Mouse (Mus musculus) liver, embryonic 15.5 days (tissue): ENCODE results near the gene Fnbp4. TPM values are rescaled to one million over a fixed set of nuclear protein-coding genes. Genes with fewer than 3 reads are reported as not detected.

Source experiments
- ATAC-seq: fragments of 200-750 bp; cut with Nextera tagmentation; 2 replicates; pipeline ENCODE4 v1.8.0; 2017; ENCODE audit warnings: moderate number of reproducible peaks, mild to moderate bottlenecking, moderate library complexity; ENCODE audit not compliant: insufficient read depth
- H3K27ac ChIP-seq: fragments of 300-500 bp; sonication (generic); replicated peaks from 2 replicates; pipeline ENCODE4 v1.5.1; 2015; ENCODE audit warnings: mild to moderate bottlenecking, inconsistent platforms
- H3K27me3 ChIP-seq: fragments of 300-500 bp; sonication (generic); 2 replicates; pipeline ENCODE4 v1.6.1; 2015; ENCODE audit warnings: mild to moderate bottlenecking, inconsistent platforms
- H3K36me3 ChIP-seq: fragments of 300-500 bp; sonication (generic); replicated peaks from 2 replicates; pipeline ENCODE4 v1.6.1; 2015; ENCODE audit warnings: moderate library complexity, mild to moderate bottlenecking, inconsistent platforms
- H3K4me1 ChIP-seq: fragments of 300-500 bp; sonication (generic); replicated peaks from 2 replicates; pipeline ENCODE4 v1.6.1; 2015; ENCODE audit warnings: inconsistent platforms
- H3K4me2 ChIP-seq: fragments of 300-500 bp; sonication (generic); 2 replicates; pipeline ENCODE4 v1.6.1; 2015; ENCODE audit warnings: moderate library complexity, mild to moderate bottlenecking, inconsistent platforms
- H3K4me3 ChIP-seq: fragments of 300-500 bp; sonication (generic); replicated peaks from 2 replicates; pipeline ENCODE4 v1.5.1; 2015; ENCODE audit warnings: mild to moderate bottlenecking, inconsistent platforms
- H3K9ac ChIP-seq: fragments of 300-500 bp; sonication (generic); 2 replicates; pipeline ENCODE4 v1.6.1; 2015; ENCODE audit warnings: moderate library complexity, mild to moderate bottlenecking, inconsistent platforms
- H3K9me3 ChIP-seq: fragments of 300-500 bp; sonication (generic); replicated peaks from 2 replicates; pipeline ENCODE4 v1.6.1; 2016; ENCODE audit warnings: inconsistent platforms
- WGBS: fragments of 180-500 bp; shearing (Covaris S2); methylation state at CpG from one replicate; pipeline ENCODE4 v1.1.7; 2015; ENCODE audit warnings: mixed read lengths; ENCODE audit not compliant: insufficient replicate concordance; 5-methylcytosine and 5-hydroxymethylcytosine counted together
- polyA plus RNA-seq: library from polyadenylated mRNA; unstranded; fragments of >200 nt; fragmentation: Nextera tagmentation; extraction: Ambion mirVana; gene quantifications from 2 replicates; pipeline ENCODE4 v1.2.1, GENCODE M21; 2015

Fnbp4 gene
- polyA plus RNA-seq, 1 experiment from 2014 or later = 28.0 TPM

- whole genome bisulfite sequencing = 49% methylated on average over 12 of the region's 12 CpGs
- Histone ChIP-seq H3K27me3 (no peaks in the 10 kb centered on the region), H3K4me3 (peak overlapping the region; percentile 97), H3K9me3 (no peaks in the 10 kb centered on the region), H3K36me3 (peaks cover 19% of the 10 kb centered on the region), H3K27ac (peak overlapping the region; percentile 79), H3K4me1 (peaks cover 31% of the 10 kb centered on the region), H3K9ac (peak overlapping the region; percentile 35; the same call in 1 of the 2 replicates), H3K4me2 (peak overlapping the region; percentile 76)
- ATAC-seq = no peak
These were observed 701 bp upstream of the Fnbp4 start for GRCm38 (mm10) chr2:90744285-90745052.

- Histone ChIP-seq H3K9me3 (no peaks in the 10 kb centered on the region), H3K9ac (peak overlapping the region; percentile 98), H3K27ac (peak overlapping the region; percentile 97), H3K36me3 (peaks cover 33% of the 10 kb centered on the region), H3K4me3 (peak overlapping the region; percentile 97), H3K4me1 (peaks cover 38% of the 10 kb centered on the region), H3K27me3 (no peaks in the 10 kb centered on the region), H3K4me2 (peak overlapping the region; percentile 76)
- peak; percentile 44 for ATAC-seq
- WGBS = under 1% methylated on average over 54 of the region's 54 CpGs
These were observed 769 bp downstream of the Fnbp4 start for GRCm38 (mm10) chr2:90745740-90746537.

GRCm38 (mm10) chr2:90746538-90746865, 1.3 kb downstream of the Fnbp4 start:
- H3K9ac ChIP-seq = peak overlapping the region; percentile 98
- H3K4me3 ChIP-seq = peak overlapping the region; percentile 97
- peak overlapping the region; percentile 97; the same call in 1 of the 2 replicates for H3K27ac ChIP-seq
- 9% methylated on average over 4 of the region's 4 CpGs for whole genome bisulfite sequencing
- no peaks in the 10 kb centered on the region for H3K27me3 ChIP-seq
- H3K9me3 ChIP-seq = no peaks in the 10 kb centered on the region
- H3K36me3 ChIP-seq = peaks cover 39% of the 10 kb centered on the region
- ATAC-seq = no peak
- peaks cover 38% of the 10 kb centered on the region for H3K4me1 ChIP-seq
- H3K4me2 ChIP-seq = peak overlapping the region; percentile 76

- Histone ChIP-seq H3K9ac (peak overlapping the region; percentile 98; the same call in 1 of the 2 replicates), H3K27me3 (no peaks in the 10 kb centered on the region), H3K36me3 (peaks cover 44% of the 10 kb centered on the region), H3K4me1 (peaks cover 38% of the 10 kb centered on the region), H3K27ac (no peak overlapping the region), H3K4me2 (peak overlapping the region; percentile 76), H3K4me3 (peak overlapping the region; percentile 97), H3K9me3 (no peaks in the 10 kb centered on the region)
- ATAC-seq = no peak
- 79% methylated on average over 10 of the region's 10 CpGs for WGBS
These were observed 2.0 kb downstream of the Fnbp4 start for GRCm38 (mm10) chr2:90747131-90747530.

- H3K9me3 ChIP-seq = no peaks in the 10 kb centered on the region
- 60% methylated on average over 6 of the region's 6 CpGs for WGBS
- H3K27me3 ChIP-seq = no peaks in the 10 kb centered on the region
- H3K27ac ChIP-seq = no peak overlapping the region
- H3K4me2 ChIP-seq = no peak overlapping the region
- H3K4me3 ChIP-seq = no peak overlapping the region
- no peak for ATAC-seq
- no peak overlapping the region for H3K9ac ChIP-seq
- H3K4me1 ChIP-seq = peaks cover 29% of the 10 kb centered on the region
- H3K36me3 ChIP-seq = peaks cover 71% of the 10 kb centered on the region
These were observed 4.7 kb downstream of the Fnbp4 start for GRCm38 (mm10) chr2:90749676-90750459.

- Histone ChIP-seq H3K4me1 (peaks cover 12% of the 10 kb centered on the region), H3K4me2 (no peak overlapping the region), H3K27ac (no peak overlapping the region), H3K4me3 (no peak overlapping the region), H3K36me3 (peaks cover 92% of the 10 kb centered on the region), H3K9me3 (no peaks in the 10 kb centered on the region), H3K27me3 (no peaks in the 10 kb centered on the region), H3K9ac (no peak overlapping the region)
- ATAC-seq = no peak
- WGBS = 85% methylated on average over 2 of the region's 2 CpGs
These were observed 8.4 kb downstream of the Fnbp4 start for GRCm38 (mm10) chr2:90753565-90753964.

GRCm38 (mm10) chr2:90754188-90754587, 9.0 kb downstream of the Fnbp4 start:
- H3K4me1 ChIP-seq = peaks cover 8% of the 10 kb centered on the region; the same call in 1 of the 2 replicates
- peaks cover 94% of the 10 kb centered on the region for H3K36me3 ChIP-seq
- 84% methylated on average over 3 of the region's 3 CpGs for WGBS
- no peak overlapping the region for H3K4me3 ChIP-seq
- no peaks in the 10 kb centered on the region for H3K9me3 ChIP-seq
- no peaks in the 10 kb centered on the region for H3K27me3 ChIP-seq
- ATAC-seq = no peak
- no peak overlapping the region for H3K9ac ChIP-seq
- no peak overlapping the region for H3K27ac ChIP-seq
- no peak overlapping the region for H3K4me2 ChIP-seq

GRCm38 (mm10) chr2:90765123-90765522, 20.0 kb downstream of the Fnbp4 start:
- Histone ChIP-seq H3K9ac (no peak overlapping the region), H3K36me3 (peaks cover 93% of the 10 kb centered on the region), H3K27ac (no peak overlapping the region), H3K4me1 (no peaks in the 10 kb centered on the region), H3K9me3 (no peaks in the 10 kb centered on the region), H3K4me3 (no peak overlapping the region), H3K27me3 (no peaks in the 10 kb centered on the region), H3K4me2 (no peak overlapping the region)
- WGBS = 83% methylated on average over 3 of the region's 3 CpGs
- ATAC-seq = no peak

- Histone ChIP-seq H3K9ac (no peak overlapping the region), H3K27me3 (peaks cover 35% of the 10 kb centered on the region), H3K4me1 (peaks cover 6% of the 10 kb centered on the region; the same call in 1 of the 2 replicates), H3K36me3 (peaks cover 50% of the 10 kb centered on the region), H3K27ac (no peak overlapping the region), H3K9me3 (no peaks in the 10 kb centered on the region), H3K4me3 (no peak overlapping the region), H3K4me2 (no peak overlapping the region)
- ATAC-seq = no peak
- WGBS = 41% methylated on average over 3 of the region's 3 CpGs
These were observed 36.2 kb downstream of the Fnbp4 start for GRCm38 (mm10) chr2:90781323-90781722.

GRCm38 (mm10) chr2:90781938-90782337, 36.8 kb downstream of the Fnbp4 start:
- 48% methylated on average over 2 of the region's 2 CpGs for WGBS

More at GRCm38 (mm10) chr2:90781938-90782337, 36.8 kb downstream of the Fnbp4 start:
- no peak overlapping the region for H3K9ac ChIP-seq
- H3K4me3 ChIP-seq = no peak overlapping the region
- H3K27me3 ChIP-seq = peaks cover 35% of the 10 kb centered on the region
- peaks cover 6% of the 10 kb centered on the region; the same call in 1 of the 2 replicates for H3K4me1 ChIP-seq
- H3K36me3 ChIP-seq = peaks cover 44% of the 10 kb centered on the region
- no peaks in the 10 kb centered on the region for H3K9me3 ChIP-seq
- H3K4me2 ChIP-seq = no peak overlapping the region
- H3K27ac ChIP-seq = no peak overlapping the region
- ATAC-seq = no peak
